In genomic region chr10:19928205-19928604, GRCm38 (mm10) we compare ENCODE assay signal across 21 mouse cellular contexts.
"Had no signal": no experiment of that assay in that cellular context is flagged by ENCODE, and none has a peak within 500 bp of the region (broad histone marks: within the 10 kb centered on the region; RNA-seq: fewer than 3 reads in every experiment).

No protein-coding gene starts in this region.

- H3K36me3 ChIP-seq: kidney, embryonic 15.5 days; limb, embryonic 10.5 days; limb, embryonic 13.5 days; liver, embryonic 12.5 days; liver, embryonic 15.5 days; lung, embryonic 15.5 days; midbrain, embryonic 12.5 days; neural tube, embryonic 13.5 days; stomach, embryonic 15.5 days had no signal

- H3K9me3 ChIP-seq: kidney, embryonic 15.5 days; limb, embryonic 10.5 days; limb, embryonic 13.5 days; liver, embryonic 12.5 days; liver, embryonic 15.5 days; lung, embryonic 15.5 days; midbrain, embryonic 12.5 days; neural tube, embryonic 13.5 days; stomach, embryonic 15.5 days had no signal

- H3K9ac ChIP-seq: kidney, embryonic 15.5 days; limb, embryonic 13.5 days; liver, embryonic 12.5 days; liver, embryonic 15.5 days; lung, embryonic 15.5 days; midbrain, embryonic 12.5 days; neural tube, embryonic 13.5 days; stomach, embryonic 15.5 days had no signal

- H3K4me2 ChIP-seq: kidney, embryonic 15.5 days; limb, embryonic 13.5 days; liver, embryonic 12.5 days; liver, embryonic 15.5 days; lung, embryonic 15.5 days; midbrain, embryonic 12.5 days; neural tube, embryonic 13.5 days; stomach, embryonic 15.5 days had no signal

- H3K4me3 ChIP-seq: kidney, embryonic 15.5 days; limb, embryonic 10.5 days; limb, embryonic 13.5 days; liver, embryonic 12.5 days; liver, embryonic 15.5 days; lung, embryonic 15.5 days; midbrain, embryonic 12.5 days; myocyte; neural tube, embryonic 13.5 days; stomach, embryonic 15.5 days had no signal

- DNase-seq: kidney, postnatal 10 days; kidney, postnatal 36 days; liver; lung, adult 18-20 months; lung, postnatal 10 days; lung, postnatal 36 days; retina, postnatal 1 day; right cerebral cortex, postnatal 25 days; spleen, adult 18-20 months; thymus, postnatal 25 days had no signal

- H3K27me3 ChIP-seq: stomach, embryonic 15.5 days had no signal

- H3K27ac ChIP-seq: kidney, embryonic 15.5 days; limb, embryonic 10.5 days; limb, embryonic 13.5 days; liver, embryonic 12.5 days; liver, embryonic 15.5 days; lung, embryonic 15.5 days; midbrain, embryonic 12.5 days; neural tube, embryonic 13.5 days; stomach, embryonic 15.5 days had no signal

- ATAC-seq: liver, embryonic 12.5 days; midbrain, embryonic 16.5 days had no signal

- H3K4me1 ChIP-seq: kidney, embryonic 15.5 days; liver, embryonic 12.5 days; liver, embryonic 15.5 days; lung, embryonic 15.5 days; midbrain, embryonic 12.5 days; stomach, embryonic 15.5 days had no signal
